In genomic region chr2:49856161-49856564, GRCm38 (mm10) we compare ENCODE assay signal across 11 mouse cellular contexts.
DNase-seq lines count a peak whose midpoint lies in the region; ATAC-seq lines count a peak whose summit lies in the region.
"Had no signal": no experiment of that assay in that cellular context is flagged by ENCODE, and none has a peak within 500 bp of the region (broad histone marks: within the 10 kb centered on the region; RNA-seq: fewer than 3 reads in every experiment).

No protein-coding gene starts in this region.

- H3K4me2 ChIP-seq in forebrain, embryonic 14.5 days (ENCODE audit: low read length), result no peak overlapping the region
- peak overlapping the region; percentile 30 for H3K4me2 ChIP-seq in kidney, embryonic 16.5 days (replicated peaks; ENCODE audit: low read depth, low read length)
- no peak overlapping the region for H3K4me2 ChIP-seq in kidney, embryonic 14.5 days (replicated peaks; ENCODE audit: low read depth, low read length)
- H3K4me2 ChIP-seq in stomach, embryonic 15.5 days, result peak overlapping the region; percentile 32
- H3K4me2 ChIP-seq: liver, embryonic 11.5 days had no signal

- no peak overlapping the region for H3K9ac ChIP-seq in forebrain, embryonic 14.5 days (ENCODE audit: low read length)
- H3K9ac ChIP-seq in kidney, embryonic 16.5 days (replicated peaks; ENCODE audit: low read length), result no peak overlapping the region
- H3K9ac ChIP-seq in kidney, embryonic 14.5 days (ENCODE audit: low read depth, low read length), result no peak overlapping the region
- H3K9ac ChIP-seq in stomach, embryonic 15.5 days, result no peak overlapping the region

- no peak overlapping the region for H3K4me3 ChIP-seq in forebrain, embryonic 14.5 days (ENCODE audit: low read depth, low read length)
- H3K4me3 ChIP-seq in forebrain, embryonic 10.5 days, result no peak overlapping the region
- 0 out of 2 replicates have a peak overlapping the region, but pooled peaks have one; percentile 6 for H3K4me3 ChIP-seq in kidney, embryonic 16.5 days (ENCODE audit: low read length)
- no peak overlapping the region for H3K4me3 ChIP-seq in kidney, embryonic 14.5 days (ENCODE audit: low read length)
- H3K4me3 ChIP-seq in stomach, embryonic 15.5 days (replicated peaks), result no peak overlapping the region
- H3K4me3 ChIP-seq: gastrocnemius, adult 2 months had no signal

- peak; percentile 40 for DNase-seq in forebrain, embryonic 14.5 days (ENCODE audit: low spot score)
- DNase-seq in forebrain, embryonic 10.5 days (ENCODE audit: extremely low spot score, low spot score), result no peak
- DNase-seq in right cerebral cortex, postnatal 4 days, result peak; percentile 31
- no peak for DNase-seq in right cerebral cortex, adult 2 months (ENCODE audit: low spot score in 2 of 2)
- DNase-seq in spleen, postnatal 14 days (ENCODE audit: low spot score in 2 of 2), result no peak
- DNase-seq: gastrocnemius, adult 2 months; layer of hippocampus, adult 9-11 months had no signal

- 0 out of 2 replicates have a peak, but pooled peaks cover 5% of the 10 kb centered on the region for H3K4me1 ChIP-seq in forebrain, embryonic 14.5 days (ENCODE audit: control insufficient read depth, insufficient read depth, low read length)
- H3K4me1 ChIP-seq in forebrain, embryonic 10.5 days, result peaks cover 6% of the 10 kb centered on the region; the same call in 1 of the 2 replicates
- peaks cover 11% of the 10 kb centered on the region for H3K4me1 ChIP-seq in kidney, embryonic 16.5 days (ENCODE audit: insufficient read depth, low read length)
- H3K4me1 ChIP-seq in kidney, embryonic 14.5 days (ENCODE audit: control insufficient read depth, insufficient read depth, low read length), result no peaks in the 10 kb centered on the region
- no peaks in the 10 kb centered on the region for H3K4me1 ChIP-seq in stomach, embryonic 15.5 days

- H3K9me3 ChIP-seq in forebrain, embryonic 14.5 days (replicated peaks; ENCODE audit: control insufficient read depth, low read length), result no peaks in the 10 kb centered on the region
- H3K9me3 ChIP-seq in forebrain, embryonic 10.5 days, result no peaks in the 10 kb centered on the region
- H3K9me3 ChIP-seq in kidney, embryonic 16.5 days (ENCODE audit: low read length), result no peaks in the 10 kb centered on the region
- no peaks in the 10 kb centered on the region for H3K9me3 ChIP-seq in kidney, embryonic 14.5 days (ENCODE audit: control insufficient read depth, low read length)
- H3K9me3 ChIP-seq in stomach, embryonic 15.5 days, result no peaks in the 10 kb centered on the region

- ATAC-seq in forebrain, embryonic 14.5 days, result peak; percentile 54; the same call in 1 of the 2 replicates
- ATAC-seq in kidney, embryonic 16.5 days (ENCODE audit: low FRiP score, low TSS enrichment), result no peak
- no peak for ATAC-seq in kidney, embryonic 14.5 days (ENCODE audit: low FRiP score, low TSS enrichment)
- ATAC-seq in stomach, embryonic 15.5 days (ENCODE audit: insufficient read depth, low FRiP score, low read depth), result no peak

- peak overlapping the region; percentile 33; the same call in 1 of the 2 replicates for H3K27ac ChIP-seq in forebrain, embryonic 14.5 days (ENCODE audit: low read depth, low read length)
- no peak overlapping the region for H3K27ac ChIP-seq in forebrain, embryonic 10.5 days
- no peak overlapping the region for H3K27ac ChIP-seq in kidney, embryonic 16.5 days (ENCODE audit: low read length)
- H3K27ac ChIP-seq in kidney, embryonic 14.5 days (ENCODE audit: low read depth, low read length), result no peak overlapping the region
- H3K27ac ChIP-seq in stomach, embryonic 15.5 days, result no peak overlapping the region
- H3K27ac ChIP-seq: gastrocnemius, adult 2 months had no signal

- H3K36me3 ChIP-seq in forebrain, embryonic 14.5 days (ENCODE audit: control insufficient read depth, insufficient read depth, low read length), result no peaks in the 10 kb centered on the region
- H3K36me3 ChIP-seq in forebrain, embryonic 10.5 days (replicated peaks), result no peaks in the 10 kb centered on the region
- H3K36me3 ChIP-seq in kidney, embryonic 16.5 days (ENCODE audit: insufficient read depth, low read length), result no peaks in the 10 kb centered on the region
- H3K36me3 ChIP-seq in kidney, embryonic 14.5 days (ENCODE audit: control insufficient read depth, insufficient read depth, low read length), result no peaks in the 10 kb centered on the region
- H3K36me3 ChIP-seq in stomach, embryonic 15.5 days, result no peaks in the 10 kb centered on the region

- WGBS in forebrain, embryonic 14.5 days, result 67% methylated on average over 10 of the region's 10 CpGs
- 92% methylated on average over 10 of the region's 10 CpGs for WGBS in forebrain, embryonic 10.5 days
- WGBS in kidney, embryonic 16.5 days, result 45% methylated on average over 10 of the region's 10 CpGs
- WGBS in kidney, embryonic 14.5 days, result 55% methylated on average over 10 of the region's 10 CpGs
- WGBS in stomach, embryonic 15.5 days, result 42% methylated on average over 10 of the region's 10 CpGs

- no peaks in the 10 kb centered on the region for H3K27me3 ChIP-seq in forebrain, embryonic 14.5 days (replicated peaks; ENCODE audit: control insufficient read depth, insufficient read depth, low read length)
- no peaks in the 10 kb centered on the region; the same call in 1 of the 2 replicates for H3K27me3 ChIP-seq in forebrain, embryonic 10.5 days (ENCODE audit: poor library complexity, severe bottlenecking)
- no peaks in the 10 kb centered on the region for H3K27me3 ChIP-seq in kidney, embryonic 16.5 days (ENCODE audit: insufficient read depth, low read length)
- H3K27me3 ChIP-seq in kidney, embryonic 14.5 days (ENCODE audit: control insufficient read depth, insufficient read depth, low read length), result no peaks in the 10 kb centered on the region
- no peaks in the 10 kb centered on the region for H3K27me3 ChIP-seq in stomach, embryonic 15.5 days (replicated peaks)

Comparison
In these comparisons a context has a peak if more than half of its experiments do, and no peak if none do; other contexts are left out.
1. DNase-seq: peak in forebrain, embryonic 14.5 days (single experiment) and right cerebral cortex, postnatal 4 days (single experiment); none in forebrain, embryonic 10.5 days (single experiment), right cerebral cortex, adult 2 months (0 of 2) and spleen, postnatal 14 days (0 of 2).
2. H3K4me2 ChIP-seq: peak in kidney, embryonic 16.5 days (single experiment) and stomach, embryonic 15.5 days (single experiment); none in forebrain, embryonic 14.5 days (single experiment) and kidney, embryonic 14.5 days (single experiment).